Mouse (Mus musculus) kidney, embryonic 16.5 days (tissue): ENCODE data around the gene Tbcb. TPM values are rescaled to one million over a fixed set of nuclear protein-coding genes. Genes with fewer than 3 reads are reported as not detected.

Source experiments
- polyA plus RNA-seq: library from polyadenylated mRNA; unstranded; fragments of >200 nt; fragmentation: Nextera tagmentation; extraction: Ambion mirVana; gene quantifications from 2 replicates; pipeline ENCODE4 v1.2.1, GENCODE M21; 2015

Gene Tbcb
- polyA plus RNA-seq, 1 experiment from 2014 or later: 206 TPM

Other genes with a start within 250 kb of the Tbcb start
- gene Zfp568, start 248.3 kb downstream of the Tbcb start, polyA plus RNA-seq: 15.8 and 16.5 TPM in 2 replicates
- 4.1 TPM in 2 replicates for gene Zfp14, start 180.9 kb downstream of the Tbcb start, polyA plus RNA-seq
- gene Zfp82, start 159.4 kb downstream of the Tbcb start, polyA plus RNA-seq: 5.8 and 6.6 TPM in 2 replicates
- 1.6 and 2.1 TPM in 2 replicates for gene Gm26920, start 141.9 kb downstream of the Tbcb start, polyA plus RNA-seq
- 12.5 and 13.6 TPM in 2 replicates for gene Zfp566, start 141.7 kb downstream of the Tbcb start, polyA plus RNA-seq
- 112 and 116 TPM in 2 replicates for gene Zfp260, start 137.5 kb downstream of the Tbcb start, polyA plus RNA-seq
- gene Zfp382, start 110.3 kb downstream of the Tbcb start, polyA plus RNA-seq: 11.7 and 12.0 TPM in 2 replicates
- 12.6 and 15.6 TPM in 2 replicates for gene Zfp146, start 62.5 kb downstream of the Tbcb start, polyA plus RNA-seq
- 11.7 and 13.8 TPM in 2 replicates for gene Cox7a1, start 48.1 kb downstream of the Tbcb start, polyA plus RNA-seq
- 105 and 111 TPM in 2 replicates for gene Capns1, start 33.5 kb downstream of the Tbcb start, polyA plus RNA-seq
- 145 and 146 TPM in 2 replicates for gene Polr2i, start 324 bp downstream of the Tbcb start, polyA plus RNA-seq
- gene Ovol3, start 3.5 kb upstream of the Tbcb start, polyA plus RNA-seq: not detected in 2 replicates
- 0.27 and 0.57 TPM in 2 replicates for gene Thap8, start 47.8 kb upstream of the Tbcb start, polyA plus RNA-seq
- 9.7 and 10.8 TPM in 2 replicates for gene Wdr62, start 48.1 kb upstream of the Tbcb start, polyA plus RNA-seq
- gene Clip3, start 59.5 kb upstream of the Tbcb start, polyA plus RNA-seq: 27.2 and 45.3 TPM in 2 replicates
- gene Alkbh6, start 76.4 kb upstream of the Tbcb start, polyA plus RNA-seq: 106 and 107 TPM in 2 replicates
- gene Syne4, start 82.5 kb upstream of the Tbcb start, polyA plus RNA-seq: 129 and 136 TPM in 2 replicates
- gene E130208F15Rik, start 89.5 kb upstream of the Tbcb start, polyA plus RNA-seq: 2.3 and 3.7 TPM in 2 replicates
- gene Sdhaf1, start 91.6 kb upstream of the Tbcb start, polyA plus RNA-seq: 17.2 and 18.1 TPM in 2 replicates
- gene Lrfn3, start 130.5 kb upstream of the Tbcb start, polyA plus RNA-seq: 6.8 and 8.3 TPM in 2 replicates
- 29.3 and 31.4 TPM in 2 replicates for gene Tyrobp, start 181.5 kb upstream of the Tbcb start, polyA plus RNA-seq
- 0.63 and 0.84 TPM in 2 replicates for gene Hcst, start 187.6 kb upstream of the Tbcb start, polyA plus RNA-seq
- gene Nfkbid, start 189.5 kb upstream of the Tbcb start, polyA plus RNA-seq: 1.6 and 2.0 TPM in 2 replicates
- 27.9 and 31.5 TPM in 2 replicates for gene Aplp1, start 213.3 kb upstream of the Tbcb start, polyA plus RNA-seq
- gene Kirrel2, start 225.4 kb upstream of the Tbcb start, polyA plus RNA-seq: 0.78 and 1.1 TPM in 2 replicates
- gene Nphs1, start 226.0 kb upstream of the Tbcb start, polyA plus RNA-seq: 5.4 and 5.5 TPM in 2 replicates